Mouse (Mus musculus): ENCODE results near the gene Gm11985.

- no peak for TF ChIP-seq CTCF (IDR thresholded peaks at IDR 0.05; ENCODE audit: extremely low read depth, insufficient read length, insufficient replicate concordance, low read depth, low read length)
- TF ChIP-seq POLR2A (IDR thresholded peaks at IDR 0.05; ENCODE audit: low read depth, low read length) = no peak
Measured at GRCm38 (mm10) chr11:7136246-7136855, 52.0 kb downstream of the Gm11985 start.

All from small intestine, adult 2 months (tissue).